Mouse (Mus musculus) cortical plate, adult 2 months (tissue): ENCODE results near the gene Abhd17c. TPM values are rescaled to one million over a fixed set of nuclear protein-coding genes. Genes with fewer than 3 reads are reported as not detected.

Experiments
- H3K27ac ChIP-seq: fragments of 200-500 bp; 2 replicates; pipeline ENCODE4 v1.5.1; 2012; ENCODE audit warnings: low read length, control low read depth, inconsistent platforms; ENCODE audit not compliant: insufficient read depth
- H3K4me1 ChIP-seq: fragments of 200-500 bp; 2 replicates; pipeline ENCODE4 v1.6.1; 2011; ENCODE audit warnings: low read length; ENCODE audit not compliant: control insufficient read depth, insufficient read depth
- H3K4me3 ChIP-seq: fragments of 200-500 bp; 2 replicates; pipeline ENCODE4 v1.5.1; 2011; ENCODE audit warnings: mild to moderate bottlenecking, low read length, control low read depth; ENCODE audit not compliant: insufficient read depth
- CTCF ChIP-seq: fragments of 200-500 bp; IDR thresholded peaks from 2 replicates; pipeline ENCODE4 v1.5.1; 2011; ENCODE audit warnings: mild to moderate bottlenecking, control low read depth, low read length; ENCODE audit not compliant: insufficient read depth; ENCODE audit errors: extremely low read depth
- POLR2A ChIP-seq: fragments of 200-500 bp; IDR thresholded peaks from 2 replicates; pipeline ENCODE4 v1.6.1; 2011; ENCODE audit warnings: mild to moderate bottlenecking, low read length, control low read depth; ENCODE audit not compliant: insufficient read depth; ENCODE audit errors: extremely low read depth
- polyA plus RNA-seq: library from polyadenylated mRNA; depleted of rRNA; stranded (reverse); fragments of >200 nt; gene quantifications from 2 replicates; pipeline ENCODE4 v1.2.3, GENCODE M21; 2012

Gene Abhd17c
- polyA plus RNA-seq, 1 experiment, result 33.2 TPM

GRCm38 (mm10) chr7:84142736-84143473, 8.8 kb downstream of the Abhd17c start:
- no peak overlapping the region for H3K4me3 ChIP-seq
- no peak for TF ChIP-seq CTCF
- TF ChIP-seq POLR2A, result no peak
- H3K27ac ChIP-seq, result no peak overlapping the region
- H3K4me1 ChIP-seq, result peaks cover 7% of the 10 kb centered on the region

- Histone ChIP-seq H3K27ac (no peak overlapping the region), H3K4me1 (peaks cover 11% of the 10 kb centered on the region), H3K4me3 (no peak overlapping the region)
- no peak for TF ChIP-seq POLR2A
- no peak for TF ChIP-seq CTCF
Measured at GRCm38 (mm10) chr7:84142196-84142595, 9.5 kb downstream of the Abhd17c start.

DNA sequence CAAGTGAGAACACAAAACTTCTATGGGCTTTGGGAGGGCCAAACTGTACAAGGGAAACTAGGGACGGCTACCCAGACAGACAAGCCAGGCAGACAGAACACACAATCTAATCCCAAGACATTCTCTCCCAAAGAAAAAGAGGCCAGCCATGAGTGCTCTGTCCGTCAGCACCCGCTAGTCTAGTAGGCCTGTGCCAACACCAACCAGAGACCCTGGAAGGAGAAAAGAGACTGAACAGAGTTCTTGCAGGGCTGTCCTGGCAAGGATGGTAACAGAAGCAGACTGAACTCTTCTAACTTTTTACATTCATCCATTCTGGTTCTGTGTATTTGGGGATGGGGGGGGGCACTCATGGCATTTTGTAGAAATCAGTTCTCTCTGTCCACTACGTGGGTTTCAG, 12.1 kb downstream of the Abhd17c start:
- TF ChIP-seq CTCF (no peak), POLR2A (no peak)

DNA sequence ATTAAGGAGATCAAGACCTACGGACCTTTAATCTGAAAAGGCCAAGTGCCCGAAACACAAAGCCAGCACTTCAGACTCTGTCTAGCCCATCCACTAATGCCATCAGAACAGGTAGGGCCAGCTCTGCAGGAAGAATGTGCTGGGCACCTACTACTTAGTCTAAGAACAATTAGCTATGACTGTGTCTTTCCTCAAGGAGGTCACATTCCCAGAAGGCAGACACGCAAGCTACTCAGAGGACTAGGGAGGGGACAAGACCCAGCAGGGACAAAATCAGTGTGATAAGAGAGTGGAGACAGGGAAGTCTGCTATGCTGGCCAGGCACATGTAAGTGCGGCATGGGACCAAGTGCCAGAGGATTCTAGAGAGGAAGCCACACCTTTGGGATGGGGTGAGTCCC, 13.0 kb downstream of the Abhd17c start:
- TF ChIP-seq CTCF (no peak), POLR2A (no peak)
- H3K27ac ChIP-seq, result no peak overlapping the region

More for the DNA sequence above, 12.1 kb downstream of the Abhd17c start:
- no peak overlapping the region for H3K27ac ChIP-seq
- no peak overlapping the region for H3K4me3 ChIP-seq
- peaks cover 16% of the 10 kb centered on the region for H3K4me1 ChIP-seq

GRCm38 (mm10) chr7:84137779-84138178, 13.9 kb downstream of the Abhd17c start:
- Histone ChIP-seq H3K4me3 (no peak overlapping the region), H3K27ac (no peak overlapping the region), H3K4me1 (peaks cover 14% of the 10 kb centered on the region)
- no peak for TF ChIP-seq CTCF
- TF ChIP-seq POLR2A, result no peak

More for the DNA sequence above, 13.0 kb downstream of the Abhd17c start:
- H3K4me1 ChIP-seq, result peaks cover 16% of the 10 kb centered on the region
- no peak overlapping the region for H3K4me3 ChIP-seq

- Histone ChIP-seq H3K27ac (no peak overlapping the region), H3K4me3 (no peak overlapping the region), H3K4me1 (peaks cover 14% of the 10 kb centered on the region)
- no peak for TF ChIP-seq POLR2A
Measured at GRCm38 (mm10) chr7:84135799-84136700, 15.6 kb downstream of the Abhd17c start.

GRCm38 (mm10) chr7:84132704-84133103, 19.0 kb downstream of the Abhd17c start:
- TF ChIP-seq CTCF (no peak), POLR2A (no peak)
- no peak overlapping the region for H3K27ac ChIP-seq
- H3K4me1 ChIP-seq, result peaks cover 14% of the 10 kb centered on the region
- H3K4me3 ChIP-seq, result no peak overlapping the region

DNA sequence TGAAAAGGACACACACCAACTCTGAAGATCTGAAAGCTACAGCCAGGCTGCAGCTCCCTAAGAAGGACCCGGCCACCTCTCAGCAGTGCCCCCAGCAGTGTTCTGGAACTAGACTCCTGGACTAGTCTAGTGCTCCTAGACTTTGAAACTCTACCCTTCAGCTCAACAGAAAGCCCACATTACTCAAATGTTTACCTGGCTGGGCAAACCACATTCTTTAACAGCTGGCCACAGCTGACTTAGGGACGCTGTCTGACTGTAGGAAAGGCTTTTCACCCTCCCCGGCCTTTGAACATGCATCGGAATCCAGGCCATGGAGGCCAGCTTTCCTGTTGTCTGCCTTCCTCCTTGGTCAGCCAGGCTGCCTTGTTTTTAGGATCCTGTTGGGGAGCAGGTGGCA, 20.0 kb downstream of the Abhd17c start:
- H3K4me1 ChIP-seq, result peaks cover 11% of the 10 kb centered on the region
- TF ChIP-seq POLR2A (no peak), CTCF (no peak)
- H3K4me3 ChIP-seq, result no peak overlapping the region
- H3K27ac ChIP-seq, result no peak overlapping the region

DNA sequence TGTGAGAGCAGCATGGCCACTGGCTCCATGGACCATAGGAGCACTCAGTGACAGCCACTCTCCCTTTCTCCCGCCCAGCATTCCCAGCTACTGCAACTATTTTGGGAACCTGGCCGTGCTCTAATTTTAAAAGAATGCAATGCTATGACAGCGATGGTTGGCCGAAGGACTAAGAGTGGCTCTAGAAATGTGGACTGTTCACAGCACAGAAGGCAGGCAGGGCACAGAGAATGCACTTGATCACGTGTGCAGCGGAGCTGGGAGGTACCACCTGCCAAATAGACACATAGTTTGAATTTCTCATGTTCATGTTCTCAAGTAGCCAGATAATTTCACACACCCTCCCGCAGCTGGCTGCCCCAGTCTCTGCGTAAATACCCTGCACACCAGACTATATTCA, 23.0 kb downstream of the Abhd17c start:
- TF ChIP-seq CTCF, result no peak
- no peak for TF ChIP-seq POLR2A
- H3K27ac ChIP-seq, result no peak overlapping the region

More for the DNA sequence above, 23.0 kb downstream of the Abhd17c start:
- H3K4me1 ChIP-seq, result peaks cover 8% of the 10 kb centered on the region
- no peak overlapping the region for H3K4me3 ChIP-seq
